Mouse (Mus musculus): ENCODE data around the gene Psg17. TPM values are rescaled to one million over a fixed set of nuclear protein-coding genes. Genes with fewer than 3 reads are reported as not detected.
"Not testable (repeated sequence)": the region's sequence is repeated elsewhere in the genome, so short reads cannot be mapped to it uniquely, and the experiment has no call there.

The Psg17 gene
- polyA plus RNA-seq, 1 experiment from 2014 or later, result not detected

- Histone ChIP-seq H3K4me2 (no peak overlapping the region), H3K9me3 (replicated peaks) (no peaks in the 10 kb centered on the region), H3K27me3 (replicated peaks) (no peaks in the 10 kb centered on the region), H3K9ac (replicated peaks) (no peak overlapping the region), H3K27ac (replicated peaks) (no peak overlapping the region), H3K4me1 (no peaks in the 10 kb centered on the region), H3K4me3 (replicated peaks) (no peak overlapping the region), H3K36me3 (no peaks in the 10 kb centered on the region)
- ATAC-seq (ENCODE audit: low FRiP score), result no peak
- WGBS, result 63% methylated on average over 9 of the region's 9 CpGs
Measured at GRCm38 (mm10) chr7:18828592-18828991, 7.2 kb upstream of the Psg17 start.

GRCm38 (mm10) chr7:18827792-18828546 is 6.6 kb upstream of the Psg17 start:
- ATAC-seq (ENCODE audit: low FRiP score), result no peak
- H3K4me3 ChIP-seq (replicated peaks), result no peak overlapping the region
- no peaks in the 10 kb centered on the region for H3K4me1 ChIP-seq
- H3K9me3 ChIP-seq (replicated peaks), result no peaks in the 10 kb centered on the region
- H3K27me3 ChIP-seq (replicated peaks), result no peaks in the 10 kb centered on the region
- H3K27ac ChIP-seq (replicated peaks), result no peak overlapping the region
- H3K36me3 ChIP-seq, result no peaks in the 10 kb centered on the region
- H3K9ac ChIP-seq (replicated peaks), result no peak overlapping the region
- no peak overlapping the region for H3K4me2 ChIP-seq
- 70% methylated on average over 26 of the region's 26 CpGs for WGBS

- Histone ChIP-seq H3K9ac (replicated peaks) (no peak overlapping the region), H3K4me1 (no peaks in the 10 kb centered on the region), H3K36me3 (no peaks in the 10 kb centered on the region), H3K4me3 (replicated peaks) (no peak overlapping the region), H3K27me3 (replicated peaks) (no peaks in the 10 kb centered on the region), H3K27ac (replicated peaks) (no peak overlapping the region), H3K4me2 (no peak overlapping the region), H3K9me3 (replicated peaks) (no peaks in the 10 kb centered on the region)
- ATAC-seq (ENCODE audit: low FRiP score), result no peak
- 85% methylated on average over 9 of the region's 9 CpGs for WGBS
Measured at GRCm38 (mm10) chr7:18818301-18818700, 3.1 kb downstream of the Psg17 start.

- Histone ChIP-seq H3K36me3 (no peaks in the 10 kb centered on the region), H3K4me3 (replicated peaks) (no peak overlapping the region), H3K4me1 (no peaks in the 10 kb centered on the region), H3K27me3 (replicated peaks) (no peaks in the 10 kb centered on the region), H3K4me2 (no peak overlapping the region), H3K9ac (replicated peaks) (no peak overlapping the region), H3K9me3 (replicated peaks) (no peaks in the 10 kb centered on the region), H3K27ac (replicated peaks) (no peak overlapping the region)
- ATAC-seq (ENCODE audit: low FRiP score), result no peak
Measured at GRCm38 (mm10) chr7:18803526-18803925, 17.9 kb downstream of the Psg17 start.

GRCm38 (mm10) chr7:18799129-18799528 is 22.3 kb downstream of the Psg17 start:
- 44% methylated on average over 3 of the region's 3 CpGs for WGBS
- ATAC-seq (ENCODE audit: low FRiP score), result no peak
- Histone ChIP-seq H3K9ac (replicated peaks) (no peak overlapping the region), H3K27me3 (replicated peaks) (no peaks in the 10 kb centered on the region), H3K4me2 (no peak overlapping the region), H3K27ac (replicated peaks) (no peak overlapping the region), H3K36me3 (no peaks in the 10 kb centered on the region), H3K4me1 (no peaks in the 10 kb centered on the region), H3K9me3 (replicated peaks) (no peaks in the 10 kb centered on the region), H3K4me3 (replicated peaks) (no peak overlapping the region)

GRCm38 (mm10) chr7:18798420-18798819 is 23.0 kb downstream of the Psg17 start, which contains the start of gene Psg19:
Psg19 (minus strand) TSS chr7:18798520.
- H3K4me1 ChIP-seq, result no peaks in the 10 kb centered on the region
- H3K27ac ChIP-seq (replicated peaks), result no peak within 1 kb of the TSS
- H3K9ac ChIP-seq (replicated peaks), result no peak within 1 kb of the TSS
- H3K4me2 ChIP-seq, result no peak within 1 kb of the TSS
- H3K4me3 ChIP-seq (replicated peaks), result no peak within 1 kb of the TSS
- WGBS, result 92% methylated on average over 1 of the region's 1 CpGs
- ATAC-seq (ENCODE audit: low FRiP score), result no peak
- H3K9me3 ChIP-seq (replicated peaks), result no peaks in the 10 kb centered on the region
- H3K27me3 ChIP-seq (replicated peaks), result no peaks in the 10 kb centered on the region
- no peaks in the 10 kb centered on the region for H3K36me3 ChIP-seq

GRCm38 (mm10) chr7:18790671-18791070 is 30.7 kb downstream of the Psg17 start:
- H3K9ac ChIP-seq (replicated peaks); H3K4me3 ChIP-seq (replicated peaks); H3K4me1 ChIP-seq; H3K36me3 ChIP-seq; H3K27me3 ChIP-seq (replicated peaks); H3K27ac ChIP-seq (replicated peaks); ATAC-seq (ENCODE audit: low FRiP score); H3K9me3 ChIP-seq (replicated peaks); H3K4me2 ChIP-seq: not testable (repeated sequence)

- not testable (repeated sequence) for H3K4me3 ChIP-seq (replicated peaks)
- WGBS, result 63% methylated on average over 2 of the region's 2 CpGs
Measured at GRCm38 (mm10) chr7:18781301-18781700, 40.1 kb downstream of the Psg17 start.

GRCm38 (mm10) chr7:18779337-18779781 is 42.0 kb downstream of the Psg17 start:
- Histone ChIP-seq H3K9me3 (replicated peaks) (no peaks in the 10 kb centered on the region), H3K4me2 (no peak overlapping the region), H3K27ac (replicated peaks) (no peak overlapping the region), H3K4me3 (replicated peaks) (no peak overlapping the region), H3K4me1 (no peaks in the 10 kb centered on the region), H3K36me3 (no peaks in the 10 kb centered on the region), H3K27me3 (replicated peaks) (no peaks in the 10 kb centered on the region), H3K9ac (replicated peaks) (no peak overlapping the region)
- no peak for ATAC-seq (ENCODE audit: low FRiP score)

More at GRCm38 (mm10) chr7:18781301-18781700, 40.1 kb downstream of the Psg17 start:
- not testable (repeated sequence) for H3K36me3 ChIP-seq; H3K9me3 ChIP-seq (replicated peaks); H3K27me3 ChIP-seq (replicated peaks); ATAC-seq (ENCODE audit: low FRiP score); H3K9ac ChIP-seq (replicated peaks); H3K4me2 ChIP-seq; H3K27ac ChIP-seq (replicated peaks); H3K4me1 ChIP-seq

Other genes with a start within 250 kb of the Psg17 start
- not detected in 2 replicates for gene Psg23, start 205.1 kb downstream of the Psg17 start, polyA plus RNA-seq (2015; fragmentation: Nextera tagmentation; extraction: Ambion mirVana)
- not detected in 2 replicates for gene Psg21, start 164.9 kb downstream of the Psg17 start, polyA plus RNA-seq (2015; fragmentation: Nextera tagmentation; extraction: Ambion mirVana)
- gene Psg20, start 135.4 kb downstream of the Psg17 start, polyA plus RNA-seq (2015; fragmentation: Nextera tagmentation; extraction: Ambion mirVana), result not detected in 2 replicates
- not detected in 2 replicates for gene Psg22, start 103.5 kb downstream of the Psg17 start, polyA plus RNA-seq (2015; fragmentation: Nextera tagmentation; extraction: Ambion mirVana)
- not detected in 2 replicates for gene Psg19, start 23.1 kb downstream of the Psg17 start, polyA plus RNA-seq (2015; fragmentation: Nextera tagmentation; extraction: Ambion mirVana)
- gene Mill2, start 18.4 kb upstream of the Psg17 start, polyA plus RNA-seq (2015; fragmentation: Nextera tagmentation; extraction: Ambion mirVana), result 0.51 and 0.70 TPM in 2 replicates
- gene Pglyrp1, start 49.7 kb upstream of the Psg17 start, polyA plus RNA-seq (2015; fragmentation: Nextera tagmentation; extraction: Ambion mirVana), result 19.2 and 26.6 TPM in 2 replicates
- gene Ccdc61, start 88.8 kb upstream of the Psg17 start, polyA plus RNA-seq (2015; fragmentation: Nextera tagmentation; extraction: Ambion mirVana), result 29.9 and 31.9 TPM in 2 replicates
- gene Nova2, start 104.3 kb upstream of the Psg17 start, polyA plus RNA-seq (2015; fragmentation: Nextera tagmentation; extraction: Ambion mirVana), result 9.4 and 10.6 TPM in 2 replicates
- gene Nanos2, start 165.8 kb upstream of the Psg17 start, polyA plus RNA-seq (2015; fragmentation: Nextera tagmentation; extraction: Ambion mirVana), result 0.84 and 0.93 TPM in 2 replicates
- gene Mypop, start 169.6 kb upstream of the Psg17 start, polyA plus RNA-seq (2015; fragmentation: Nextera tagmentation; extraction: Ambion mirVana), result 7.6 and 8.0 TPM in 2 replicates
- 28.4 and 28.6 TPM in 2 replicates for gene Irf2bp1, start 182.4 kb upstream of the Psg17 start, polyA plus RNA-seq (2015; fragmentation: Nextera tagmentation; extraction: Ambion mirVana)
- gene Foxa3, start 201.9 kb upstream of the Psg17 start, polyA plus RNA-seq (2015; fragmentation: Nextera tagmentation; extraction: Ambion mirVana), result 0.31 and 1.3 TPM in 2 replicates
- 26.4 and 28.3 TPM in 2 replicates for gene Sympk, start 202.8 kb upstream of the Psg17 start, polyA plus RNA-seq (2015; fragmentation: Nextera tagmentation; extraction: Ambion mirVana)
- gene Rsph6a, start 233.1 kb upstream of the Psg17 start, polyA plus RNA-seq (2015; fragmentation: Nextera tagmentation; extraction: Ambion mirVana), result 0.24 TPM in 1 of 2 replicates, not detected in the other